Comparison of ENCODE assay signal across 15 mouse cellular contexts in genomic region chr3:94537187-94537586, GRCm38 (mm10). TPM values are rescaled to one million over a fixed set of nuclear protein-coding genes. Genes with fewer than 3 reads are reported as not detected.
DNase-seq lines count a peak whose midpoint lies in the region; ATAC-seq and TF ChIP-seq lines count a peak whose summit lies in the region.
"Had no signal": no experiment of that assay in that cellular context is flagged by ENCODE, and none has a peak within 500 bp of the region (broad histone marks: within the 10 kb centered on the region; RNA-seq: fewer than 3 reads in every experiment).

No protein-coding gene starts in this region.

- TF ChIP-seq CTCF in gastrocnemius, adult 2 months (IDR thresholded peaks at IDR 0.05) = no peak

- no peak overlapping the region for H3K4me3 ChIP-seq in gastrocnemius, adult 2 months
- H3K4me3 ChIP-seq: hindbrain, embryonic 15.5 days; limb, embryonic 15.5 days had no signal

- DNase-seq in gastrocnemius, adult 2 months = no peak
- DNase-seq in gastrocnemius, adult 8-10 months (ENCODE audit: low spot score in 2 of 2) = no peak
- peak; percentile 22 for DNase-seq in 3134 (ENCODE audit: extremely low read depth, insufficient read length, low spot score)
- DNase-seq in MEL-GATA-1-ER (ENCODE audit: extremely low read depth, low read depth) = peak; percentile 28
- DNase-seq in thymus, adult 18-20 months = no peak
- no peak for DNase-seq in neural tube, embryonic 10.5 days (ENCODE audit: extremely low spot score, low spot score)
- DNase-seq: cerebellum, adult 2 months; kidney, adult 18-20 months; lung, postnatal 4 days; retina, postnatal 1 day had no signal

- intact Hi-C loops in gastrocnemius, adult 2 months (cut with DNase I) = loop anchor here (10.0 kb wide), 1 partner anchor 48 kb away; the partner anchor contains the start of gene Snx27

- H3K27ac ChIP-seq in gastrocnemius, adult 2 months = peak overlapping the region; percentile 2; the same call in 1 of the 2 replicates
- H3K27ac ChIP-seq: hindbrain, embryonic 15.5 days; limb, embryonic 15.5 days had no signal

- ATAC-seq in erythroblast, adult 5-6 weeks (replicated peaks; ENCODE audit: low FRiP score, poor library complexity, severe bottlenecking) = peak; percentile 77
- no peak for ATAC-seq in CD4-positive, CD25-positive, alpha-beta regulatory T cell, adult 4 months

RNA-seq across cellular contexts. Expression of gene Snx27, which starts 45.3 kb away (rescaled TPM):
- total RNA-seq in gastrocnemius, adult 2 months (2021) = 10 to 100 TPM; 35.7 to 37.1 TPM
- 10 to 100 TPM; 33.6 to 45.8 (median 36.6) TPM for total RNA-seq in gastrocnemius, adult 8-10 months (2022)
- total RNA-seq in erythroblast, adult 5-6 weeks (2015; ENCODE audit: low replicate concordance) = 6.7 and 9.8 TPM in 2 replicates
- total RNA-seq in erythroblast, adult 5-6 weeks (2017; ENCODE audit: low replicate concordance) = 13.0 and 13.8 TPM in 2 replicates
- 10 to 100 TPM; 17.1 TPM for polyA plus RNA-seq in CD4-positive, CD25-positive, alpha-beta regulatory T cell, adult 4 months (2017; shearing (Covaris generic))

RNA-seq across cellular contexts. Expression of gene Riiad1, which starts 57.0 kb away (rescaled TPM):
- 10 to 100 TPM; 11.2 to 11.4 TPM for total RNA-seq in gastrocnemius, adult 2 months (2021)
- 10 to 100 TPM; 10.6 to 11.8 (median 11.3) TPM for total RNA-seq in gastrocnemius, adult 8-10 months (2022)
- total RNA-seq in erythroblast, adult 5-6 weeks (2015; ENCODE audit: low replicate concordance) = not detected in 2 replicates
- not detected in 2 replicates for total RNA-seq in erythroblast, adult 5-6 weeks (2017; ENCODE audit: low replicate concordance)
- polyA plus RNA-seq in CD4-positive, CD25-positive, alpha-beta regulatory T cell, adult 4 months (2017; shearing (Covaris generic)) = 1 to 10 TPM in 1 of 2 experiments, not detected in 1; 1.4 TPM

RNA-seq across cellular contexts. Expression of gene Celf3, which starts 59.1 kb away (rescaled TPM):
- total RNA-seq in gastrocnemius, adult 2 months (2021) = not detected
- total RNA-seq in gastrocnemius, adult 8-10 months (2022) = not detected
- not detected in 2 replicates for total RNA-seq in erythroblast, adult 5-6 weeks (2015; ENCODE audit: low replicate concordance)
- not detected in 2 replicates for total RNA-seq in erythroblast, adult 5-6 weeks (2017; ENCODE audit: low replicate concordance)
- 1 to 10 TPM in 1 of 2 experiments, under 1 TPM in 1; 0.55 to 1.8 TPM for polyA plus RNA-seq in CD4-positive, CD25-positive, alpha-beta regulatory T cell, adult 4 months (2017; shearing (Covaris generic))
- polyA plus RNA-seq: spleen, adult 2 months had no signal

Comparison
In these comparisons a context has a peak if more than half of its experiments do, and no peak if none do; other contexts are left out.
1. DNase-seq: peak in 3134 (single experiment) and MEL-GATA-1-ER (single experiment); none in gastrocnemius, adult 2 months (single experiment), gastrocnemius, adult 8-10 months (0 of 2), thymus, adult 18-20 months (0 of 2) and neural tube, embryonic 10.5 days (single experiment).
2. RNA of gene Riiad1, which starts 57.0 kb away (total RNA-seq): 11.2 to 11.4 TPM in gastrocnemius, adult 2 months and 10.6 to 11.8 TPM in gastrocnemius, adult 8-10 months; not detected in erythroblast, adult 5-6 weeks; every median in the first group is over 10 times any median in the second.